Mouse (Mus musculus) forebrain, embryonic 11.5 days (tissue): ENCODE measurements around the gene Fbxo31. TPM values are rescaled to one million over a fixed set of nuclear protein-coding genes. Genes with fewer than 3 reads are reported as not detected.

ENCODE experiments used
- polyA plus RNA-seq: library from polyadenylated mRNA; unstranded; fragments of >200 nt; fragmentation: Nextera tagmentation; extraction: Ambion mirVana; gene quantifications from 2 replicates; pipeline ENCODE4 v1.2.1, GENCODE M21; 2014

Gene Fbxo31
- polyA plus RNA-seq, 1 experiment from 2014 or later, result 17.2 TPM

Other genes starting within 250 kb of the Fbxo31 start
- gene 1700018B08Rik, start 34.5 kb downstream of the Fbxo31 start, polyA plus RNA-seq, result not detected in 2 replicates
- gene Map1lc3b, start 11.6 kb upstream of the Fbxo31 start, polyA plus RNA-seq, result 213 and 217 TPM in 2 replicates
- 27.1 and 27.4 TPM in 2 replicates for gene Zcchc14, start 74.1 kb upstream of the Fbxo31 start, polyA plus RNA-seq
- gene Jph3, start 150.8 kb upstream of the Fbxo31 start, polyA plus RNA-seq, result 8.9 and 9.4 TPM in 2 replicates